Mouse (Mus musculus) gastrocnemius, adult 18-20 months (tissue): ENCODE data around the gene Tmem145. TPM values are rescaled to one million over a fixed set of nuclear protein-coding genes. Genes with fewer than 3 reads are reported as not detected.
"Not testable (repeated sequence)": the region's sequence is repeated elsewhere in the genome, so short reads cannot be mapped to it uniquely, and the experiment has no call there.

Experiments used
- DNase-seq: peaks from one replicate; pipeline ENCODE4 v3.0.0; 2021; ENCODE audit warnings: low spot score
- long read RNA-seq, 2 experiments: library from polyadenylated mRNA; stranded (forward); transcript quantifications; one replicate each; pipeline ENCODE4 v2.0.0; 2021
- total RNA-seq, 2 experiments: library from RNA; stranded (reverse); gene quantifications; 2 replicates each; pipeline ENCODE4 v1.2.3; 2021

The Tmem145 gene
- total RNA-seq = not detected
- long read RNA-seq, experiment 1 = 0 reads
- long read RNA-seq, experiment 2 = 0 reads

GRCm38 (mm10) chr7:25305956-25306613 lies at the start of gene Tmem145:
Gene Tmem145, plus strand, starts transcription at chr7:25306106.
- no peak for DNase-seq

GRCm38 (mm10) chr7:25261896-25262295 lies 44.0 kb upstream of the Tmem145 start:
- DNase-seq = no peak

GRCm38 (mm10) chr7:25263968-25264870 lies 41.7 kb upstream of the Tmem145 start:
- DNase-seq = no peak

DNA sequence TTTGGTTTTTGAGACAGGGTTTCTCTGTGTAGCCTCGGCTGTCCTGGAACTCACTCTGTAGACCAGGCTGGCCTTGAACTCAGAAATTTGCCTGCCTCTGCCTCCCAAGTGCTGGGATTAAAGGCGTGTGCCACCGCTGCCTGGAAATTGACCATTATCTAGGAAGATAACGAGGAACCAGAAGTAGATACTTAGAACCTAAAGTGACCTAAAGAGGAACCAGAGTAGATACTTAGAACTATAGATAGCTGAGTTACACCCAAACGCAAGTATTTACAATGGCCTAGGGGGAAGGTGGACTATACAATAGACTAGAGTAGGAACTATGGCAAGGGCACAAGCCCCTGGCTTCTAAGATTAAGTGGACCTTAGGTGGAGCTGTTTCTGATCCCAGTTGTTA lies 40.2 kb upstream of the Tmem145 start:
- DNase-seq = not testable (repeated sequence)

DNA sequence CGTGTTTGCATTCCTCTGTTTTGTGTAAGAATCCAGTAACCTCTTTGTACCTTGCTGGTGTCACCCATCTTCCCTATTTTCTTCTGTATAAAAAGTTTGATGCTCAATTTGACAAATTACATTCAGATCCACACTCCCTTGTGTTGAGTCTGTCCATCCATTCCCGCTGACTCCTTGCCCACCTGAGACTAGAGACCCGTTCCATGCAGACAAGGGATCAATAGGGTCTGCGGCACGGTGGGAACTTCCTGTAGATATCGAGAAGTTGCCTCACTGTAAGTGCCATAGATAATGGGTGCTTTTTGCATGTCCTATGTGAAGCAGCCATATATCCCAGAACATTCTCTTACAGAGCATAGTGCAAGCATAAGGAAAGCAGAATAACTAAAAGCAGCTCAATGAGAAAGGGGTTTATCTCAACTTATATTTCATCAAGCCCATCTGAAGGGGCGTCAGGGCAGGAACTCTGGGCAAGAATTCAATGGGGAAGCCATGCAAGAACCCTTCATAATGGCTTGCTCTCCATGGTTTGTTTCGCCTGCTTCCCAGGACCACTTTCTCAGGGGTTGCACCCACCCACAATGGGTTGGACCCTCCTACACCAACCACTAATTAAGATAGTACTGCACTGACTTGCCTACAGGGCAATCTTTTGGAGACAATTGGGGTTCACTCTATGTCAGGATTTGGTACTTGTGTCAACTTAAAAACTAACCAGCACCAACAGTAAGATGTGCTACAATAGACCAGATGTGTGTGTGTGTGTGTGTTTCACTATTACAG lies 39.5 kb upstream of the Tmem145 start:
- no peak for DNase-seq

GRCm38 (mm10) chr7:25267301-25267750 lies 38.6 kb upstream of the Tmem145 start, which contains the start of gene Cic:
Gene Cic, plus strand, starts transcription at chr7:25267704.
- peak; percentile 100 for DNase-seq

DNA sequence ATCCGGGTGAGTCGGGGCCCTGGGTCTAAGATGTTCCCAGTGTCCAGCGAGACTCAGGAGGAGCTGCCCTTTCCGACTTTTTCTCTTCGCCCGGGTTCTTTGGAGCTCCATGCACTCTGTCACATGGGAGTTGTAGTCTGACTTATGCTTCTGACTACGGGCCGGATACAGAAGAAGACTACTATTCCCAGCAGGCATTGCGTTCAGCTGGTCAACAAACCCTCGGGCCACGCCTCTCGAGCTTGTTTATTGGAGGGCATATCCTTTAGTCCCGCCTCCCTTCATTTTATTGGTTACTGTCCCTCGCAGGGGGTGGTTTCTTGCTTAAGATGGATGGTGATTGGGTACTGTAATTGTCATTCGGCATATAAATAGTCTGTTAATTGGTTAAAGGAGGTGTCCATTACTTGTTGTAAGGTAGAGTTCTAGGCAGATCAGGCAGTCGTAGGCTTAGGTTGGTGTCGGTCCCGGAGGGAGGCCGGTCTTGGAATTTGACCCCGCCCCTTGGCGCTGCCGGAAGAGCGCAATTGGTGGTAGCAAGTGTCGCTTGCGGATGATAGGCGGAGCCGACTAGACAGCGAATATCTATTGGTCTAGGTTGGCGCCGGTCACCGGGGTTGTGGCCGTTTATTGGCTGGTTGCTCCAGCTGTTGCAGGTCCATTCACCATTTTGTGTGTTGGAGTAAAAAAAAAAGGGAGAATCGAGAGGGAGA lies 38.0 kb upstream of the Tmem145 start:
- DNase-seq = peak; percentile 100

- no peak for DNase-seq
Observed at GRCm38 (mm10) chr7:25268588-25268987, 37.3 kb upstream of the Tmem145 start.

DNA sequence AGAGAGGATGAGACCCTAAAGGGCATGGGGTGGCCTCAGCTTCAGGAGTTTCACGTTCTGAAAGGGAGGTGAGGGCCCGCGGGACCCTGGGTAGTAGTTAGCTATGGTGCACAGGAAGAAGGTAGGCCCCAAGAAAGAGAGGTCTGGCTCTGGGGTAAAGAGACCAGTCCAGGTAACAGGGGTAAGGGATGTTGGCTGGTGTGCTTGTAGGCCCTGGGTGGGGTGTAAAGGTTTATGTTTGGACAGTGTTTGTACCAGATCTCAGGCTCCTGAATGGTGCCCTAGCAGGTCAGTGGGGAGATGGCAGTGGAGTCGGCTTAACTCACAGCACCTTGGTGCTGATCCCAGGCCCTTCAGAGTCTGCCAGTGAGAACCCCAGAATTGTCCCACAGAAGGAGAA lies 36.9 kb upstream of the Tmem145 start:
- no peak for DNase-seq

- no peak for DNase-seq
Observed at GRCm38 (mm10) chr7:25269545-25270271, 36.2 kb upstream of the Tmem145 start.

GRCm38 (mm10) chr7:25270652-25271633 lies 35.0 kb upstream of the Tmem145 start:
- no peak for DNase-seq

DNA sequence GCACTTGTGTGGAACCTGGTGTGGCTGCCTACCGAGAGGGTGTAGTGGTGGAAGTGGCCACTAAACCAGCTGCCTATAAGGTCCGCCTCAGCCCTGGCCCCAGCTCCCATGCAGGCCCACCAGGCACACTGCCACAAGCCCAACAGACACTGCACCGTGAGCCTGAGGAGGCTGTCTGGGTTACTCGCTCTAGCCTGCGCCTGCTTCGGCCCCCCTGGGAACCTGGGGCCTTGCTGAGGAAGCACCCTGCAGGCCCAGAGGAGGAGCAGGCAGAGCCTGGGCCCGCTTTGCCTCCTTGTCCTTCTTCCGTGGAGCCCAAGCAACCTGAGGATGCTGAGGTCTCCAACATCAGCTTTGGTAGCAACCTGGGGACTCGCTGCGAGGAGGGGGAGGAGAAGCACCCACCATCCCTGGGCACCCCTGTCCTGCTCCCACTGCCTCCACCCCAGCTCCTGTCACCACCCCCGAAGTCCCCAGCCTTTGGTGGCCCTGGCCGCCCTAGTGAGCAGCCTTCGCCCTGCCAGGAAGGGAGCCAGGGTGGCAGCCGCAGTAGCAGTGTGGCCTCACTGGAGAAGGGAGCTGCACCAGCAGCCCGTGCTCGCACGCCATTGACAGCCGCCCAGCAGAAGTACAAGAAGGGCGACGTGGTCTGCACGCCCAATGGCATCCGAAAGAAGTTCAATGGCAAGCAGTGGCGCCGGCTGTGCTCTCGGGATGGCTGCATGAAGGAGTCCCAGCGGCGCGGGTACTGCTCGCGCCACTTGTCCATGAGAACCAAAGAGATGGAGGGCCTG lies 34.1 kb upstream of the Tmem145 start:
- no peak for DNase-seq

GRCm38 (mm10) chr7:25272445-25273258 lies 33.3 kb upstream of the Tmem145 start:
- no peak for DNase-seq

GRCm38 (mm10) chr7:25273259-25274241 lies 32.4 kb upstream of the Tmem145 start:
- no peak for DNase-seq

- no peak for DNase-seq
Observed at GRCm38 (mm10) chr7:25274571-25274970, 31.3 kb upstream of the Tmem145 start.

GRCm38 (mm10) chr7:25274996-25275395 lies 30.9 kb upstream of the Tmem145 start:
- no peak for DNase-seq
